Mouse (Mus musculus) cortical plate, adult 2 months (tissue): ENCODE data around the gene Rest.

Source experiments
- CTCF ChIP-seq: fragments of 200-500 bp; IDR thresholded peaks from 2 replicates; pipeline ENCODE4 v1.5.1; 2011; ENCODE audit warnings: mild to moderate bottlenecking, control low read depth, low read length; ENCODE audit not compliant: insufficient read depth; ENCODE audit errors: extremely low read depth
- POLR2A ChIP-seq: fragments of 200-500 bp; IDR thresholded peaks from 2 replicates; pipeline ENCODE4 v1.6.1; 2011; ENCODE audit warnings: mild to moderate bottlenecking, low read length, control low read depth; ENCODE audit not compliant: insufficient read depth; ENCODE audit errors: extremely low read depth

- TF ChIP-seq POLR2A, result no peak
- no peak for TF ChIP-seq CTCF
Observed at GRCm38 (mm10) chr5:77245463-77245786, 19.9 kb upstream of the Rest start.
